Mouse (Mus musculus): Measurements from ENCODE around the gene Tmem120b.

GRCm38 (mm10) chr5:123151077-123151476 is 82.9 kb downstream of the Tmem120b start:
- TF ChIP-seq POLR2A (IDR thresholded peaks at IDR 0.05; ENCODE audit: control insufficient read depth in 1 of 2, insufficient read depth in 1 of 2, low read depth in 1 of 2, low read length in 2 of 2, poor library complexity in 1 of 2) (no peak; a peak in 1 of 4 replicates), E2F4 (IDR thresholded peaks at IDR 0.05; ENCODE audit: borderline replicate concordance, low read depth, low read length) (no peak), CTCF (IDR thresholded peaks at IDR 0.05 in 2 of 3, conservative IDR thresholded peaks at IDR 0.05 in 1 of 3; ENCODE audit: control insufficient read depth in 1 of 3, insufficient read depth in 1 of 3, low read depth in 2 of 3, low read length in 3 of 3, poor library complexity in 1 of 3, severe bottlenecking in 1 of 3) (no peak), CHD1 (IDR thresholded peaks at IDR 0.05; ENCODE audit: low read depth, low read length) (no peak), ETS1 (IDR thresholded peaks at IDR 0.05; ENCODE audit: low read depth, low read length) (no peak), ELF1 (IDR thresholded peaks at IDR 0.05; ENCODE audit: low read depth, low read length) (peak; percentile 75), TBP (IDR thresholded peaks at IDR 0.05; ENCODE audit: low read depth, low read length) (no peak), ZNF384 (IDR thresholded peaks at IDR 0.05; ENCODE audit: low read depth, low read length) (no peak), ZMIZ1 (IDR thresholded peaks at IDR 0.05; ENCODE audit: low read depth, low read length) (no peak), BHLHE40 (IDR thresholded peaks at IDR 0.05; ENCODE audit: borderline replicate concordance, low read depth, low read length) (no peak), TAL1 (IDR thresholded peaks at IDR 0.05; ENCODE audit: low read length) (no peak), ZKSCAN1 (IDR thresholded peaks at IDR 0.05; ENCODE audit: low read depth, low read length) (no peak)
